Mouse (Mus musculus): Measurements from ENCODE around the gene Adcy5. TPM values are rescaled to one million over a fixed set of nuclear protein-coding genes. Genes with fewer than 3 reads are reported as not detected.

The Adcy5 gene
- total and polyA plus RNA-seq, 2 experiments from 2014 or later, result 11.3 to 81.4 TPM

GRCm38 (mm10) chr16:35319773-35320172 is 165.1 kb downstream of the Adcy5 start:
- Histone ChIP-seq H3K4me2 (ENCODE audit: low read depth, low read length) (no peak overlapping the region), H3K27ac (ENCODE audit: low read depth) (no peak overlapping the region), H3K9ac (replicated peaks; ENCODE audit: low read depth, low read length) (no peak overlapping the region), H3K27me3 (ENCODE audit: control insufficient read depth, insufficient read depth, low read length) (no peaks in the 10 kb centered on the region), H3K4me3 (ENCODE audit: low read depth, low read length) (no peak overlapping the region), H3K36me3 (replicated peaks; ENCODE audit: control insufficient read depth, insufficient read depth, low read length) (no peaks in the 10 kb centered on the region), H3K9me3 (replicated peaks; ENCODE audit: control insufficient read depth, low read length) (no peaks in the 10 kb centered on the region), H3K4me1 (ENCODE audit: control insufficient read depth, insufficient read depth) (0 out of 2 replicates have a peak, but pooled peaks cover 3% of the 10 kb centered on the region)
- WGBS, result 83% methylated on average over 2 of the region's 2 CpGs
- TF ChIP-seq EP300 (IDR thresholded peaks at IDR 0.05; ENCODE audit: low read depth) (no peak), CTCF (IDR thresholded peaks at IDR 0.05; ENCODE audit: low read depth) (no peak)
- ATAC-seq (ENCODE audit: insufficient read depth, low read depth) (no peak), DNase-seq (ENCODE audit: low spot score) (no peak)

DNA sequence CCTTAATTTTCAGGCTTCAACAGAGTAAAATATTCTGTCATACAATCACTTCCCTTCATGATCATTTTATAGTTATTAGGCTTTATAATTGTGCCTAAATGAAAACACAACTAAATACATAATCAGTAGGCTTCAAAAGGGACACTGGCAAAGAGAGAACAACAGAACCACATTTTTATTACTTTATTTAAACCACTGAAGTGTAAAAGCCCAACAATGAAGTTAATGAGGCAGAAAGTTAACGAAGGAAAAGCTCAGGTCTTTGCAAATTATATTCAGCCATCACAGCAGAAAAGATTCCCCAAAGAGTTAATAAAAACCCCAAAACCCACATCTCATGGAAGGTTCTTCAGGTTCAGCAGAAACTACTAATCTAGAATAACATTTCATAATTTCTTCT is 175.8 kb downstream of the Adcy5 start:
- 97% methylated on average over 1 of the region's 1 CpGs for WGBS
- Histone ChIP-seq H3K9me3 (replicated peaks; ENCODE audit: control insufficient read depth, low read length) (no peaks in the 10 kb centered on the region), H3K9ac (replicated peaks; ENCODE audit: low read depth, low read length) (no peak overlapping the region)

More for the DNA sequence above, 175.8 kb downstream of the Adcy5 start:
- Histone ChIP-seq H3K36me3 (replicated peaks; ENCODE audit: control insufficient read depth, insufficient read depth, low read length) (peaks cover 16% of the 10 kb centered on the region), H3K4me3 (ENCODE audit: low read depth, low read length) (no peak overlapping the region), H3K27ac (ENCODE audit: low read depth) (no peak overlapping the region), H3K27me3 (ENCODE audit: control insufficient read depth, insufficient read depth, low read length) (no peaks in the 10 kb centered on the region), H3K4me2 (ENCODE audit: low read depth, low read length) (no peak overlapping the region), H3K4me1 (ENCODE audit: control insufficient read depth, insufficient read depth) (0 out of 2 replicates have a peak, but pooled peaks cover 3% of the 10 kb centered on the region)
- no peak for TF ChIP-seq EP300 (IDR thresholded peaks at IDR 0.05; ENCODE audit: low read depth)
- ATAC-seq (ENCODE audit: insufficient read depth, low read depth) (no peak), DNase-seq (ENCODE audit: low spot score) (no peak)

Other genes with a start within 250 kb of the Adcy5 start
- 2.6 and 6.1 TPM in 2 replicates for gene Hacd2, start 132.4 kb upstream of the Adcy5 start, total RNA-seq (2014; rRNA removed; ENCODE audit: low replicate concordance)
- 34.1 and 34.2 TPM in 2 replicates for gene Hacd2, start 132.4 kb upstream of the Adcy5 start, polyA plus RNA-seq (2015; fragmentation: Nextera tagmentation; extraction: Ambion mirVana)
- 12.7 and 32.3 TPM in 2 replicates for gene Sec22a, start 209.0 kb downstream of the Adcy5 start, total RNA-seq (2014; rRNA removed; ENCODE audit: low replicate concordance)
- 31.1 and 31.9 TPM in 2 replicates for gene Sec22a, start 209.0 kb downstream of the Adcy5 start, polyA plus RNA-seq (2015; fragmentation: Nextera tagmentation; extraction: Ambion mirVana)

Measured in heart, postnatal 0 days (tissue).